Mouse (Mus musculus): ENCODE results near the gene Klc4.
A peak's percentile ranks its signal among the peaks of the same experiment; 100 is the strongest.

Gene Klc4

GRCm38 (mm10) chr17:46645561-46646321, at the start of gene Klc4, which contains the start of gene Mrpl2:
Gene Klc4, minus strand, starts transcription at chr17:46646022.
Gene Mrpl2, plus strand, starts transcription at chr17:46646229.
- peak; percentile 96 to 97 for DNase-seq

- no peak for DNase-seq
These were observed 48.8 kb upstream of the Klc4 start for GRCm38 (mm10) chr17:46694517-46695063.

GRCm38 (mm10) chr17:46691390-46691789, 45.6 kb upstream of the Klc4 start:
- DNase-seq: no peak

- no peak for DNase-seq
These were observed 44.8 kb upstream of the Klc4 start for GRCm38 (mm10) chr17:46690665-46691064.

GRCm38 (mm10) chr17:46685913-46686312, 40.1 kb upstream of the Klc4 start:
- no peak for DNase-seq

GRCm38 (mm10) chr17:46682654-46683389, 37.0 kb upstream of the Klc4 start:
- no peak for DNase-seq

GRCm38 (mm10) chr17:46681466-46682118, 35.8 kb upstream of the Klc4 start:
- DNase-seq: no peak

- DNase-seq: peak; percentile 96 to 97
These were observed 35.0 kb upstream of the Klc4 start, which contains the start of gene Klhdc3 for GRCm38 (mm10) chr17:46680760-46681373. Gene Klhdc3, minus strand, starts transcription at chr17:46680914.

- DNase-seq: peak in 1 of 2 experiments; percentile 49
These were observed 34.3 kb upstream of the Klc4 start for GRCm38 (mm10) chr17:46679843-46680759.

- no peak for DNase-seq
These were observed 33.1 kb upstream of the Klc4 start for GRCm38 (mm10) chr17:46678911-46679310.

- DNase-seq: no peak
These were observed 32.6 kb upstream of the Klc4 start, which contains the start of gene Mea1 for GRCm38 (mm10) chr17:46678416-46678815. Gene Mea1, plus strand, starts transcription at chr17:46678793.

GRCm38 (mm10) chr17:46674530-46675283, 28.9 kb upstream of the Klc4 start:
- DNase-seq: peak in 1 of 2 experiments; percentile 25

GRCm38 (mm10) chr17:46673850-46674529, 28.2 kb upstream of the Klc4 start, which contains the start of gene Rrp36:
Gene Rrp36, minus strand, starts transcription at chr17:46674352.
- peak; percentile 77 to 83 for DNase-seq

GRCm38 (mm10) chr17:46669911-46670310, 24.1 kb upstream of the Klc4 start:
- DNase-seq: no peak

GRCm38 (mm10) chr17:46667712-46668111, 21.9 kb upstream of the Klc4 start:
- no peak for DNase-seq

GRCm38 (mm10) chr17:46662730-46663129, 16.9 kb upstream of the Klc4 start:
- no peak for DNase-seq

GRCm38 (mm10) chr17:46661981-46662380, 16.2 kb upstream of the Klc4 start:
- no peak for DNase-seq

- no peak for DNase-seq
These were observed 15.5 kb upstream of the Klc4 start for GRCm38 (mm10) chr17:46661351-46661750.

- DNase-seq: no peak
These were observed 10.2 kb upstream of the Klc4 start for GRCm38 (mm10) chr17:46656054-46656453.
